Mouse (Mus musculus): ENCODE data around the gene Umad1. TPM values are rescaled to one million over a fixed set of nuclear protein-coding genes. Genes with fewer than 3 reads are reported as not detected.

Gene Umad1
- polyA plus RNA-seq, 1 experiment from 2014 or later = 60.0 TPM

Other genes with a start within 250 kb of the Umad1 start
- 0.35 and 5.2 TPM in 2 replicates for gene Col28a1, start 66.7 kb upstream of the Umad1 start, polyA plus RNA-seq (2014; fragmentation: Nextera tagmentation; extraction: Ambion mirVana)
- 31.1 and 32.2 TPM in 2 replicates for gene Mios, start 50.1 kb upstream of the Umad1 start, polyA plus RNA-seq (2014; fragmentation: Nextera tagmentation; extraction: Ambion mirVana)
- 49.4 and 52.5 TPM in 2 replicates for gene Rpa3, start 115 bp upstream of the Umad1 start, polyA plus RNA-seq (2014; fragmentation: Nextera tagmentation; extraction: Ambion mirVana)
- 7.7 and 18.3 TPM in 2 replicates for gene Gm45062, start 162 bp downstream of the Umad1 start, polyA plus RNA-seq (2014; fragmentation: Nextera tagmentation; extraction: Ambion mirVana)

Measured in neural tube, embryonic 14.5 days (tissue).